Mouse (Mus musculus) CH12.LX (cell line): ENCODE results near the gene Tlr9. TPM values are rescaled to one million over a fixed set of nuclear protein-coding genes. Genes with fewer than 3 reads are reported as not detected.
A peak's percentile ranks its signal among the peaks of the same experiment; 100 is the strongest.

ENCODE experiments used
- DNase-seq: peaks from one replicate; pipeline ENCODE4 v3.0.0-alpha.2; 2013; ENCODE audit errors: extremely low read depth
- H3K27ac ChIP-seq: 2 replicates; pipeline ENCODE4 v1.5.1; 2012; ENCODE audit warnings: low read depth, mild to moderate bottlenecking, control low read depth, moderate library complexity; ENCODE audit not compliant: insufficient read depth
- H3K27me3 ChIP-seq: replicated peaks from 2 replicates; pipeline ENCODE3; 2012; ENCODE audit warnings: inconsistent platforms
- H3K36me3 ChIP-seq, 2 experiments: replicated peaks in 1 of 2; 2 replicates each; pipeline versions ENCODE3 to v1.6.1; 2012; ENCODE audit warnings: inconsistent platforms in 1 of 2, low read length in 1 of 2, mild to moderate bottlenecking in 1 of 2, mixed read lengths in 1 of 2, moderate library complexity in 1 of 2; ENCODE audit not compliant: control insufficient read depth in 1 of 2, insufficient read depth in 1 of 2
- H3K4me1 ChIP-seq, 2 experiments: 2 replicates each; pipeline ENCODE4 v1.6.1; 2012; ENCODE audit warnings: inconsistent platforms in 1 of 2, moderate library complexity in 1 of 2; ENCODE audit not compliant: insufficient read depth in 2 of 2, control insufficient read depth in 1 of 2
- H3K4me2 ChIP-seq: 2 replicates; pipeline ENCODE4 v1.6.1; 2012; ENCODE audit warnings: low read depth, mild to moderate bottlenecking, control low read depth; ENCODE audit not compliant: poor library complexity, insufficient read depth, severe bottlenecking
- H3K4me3 ChIP-seq, 3 experiments: fragments of 150-350 bp in 1 of 3; sonication (generic) in 1 of 3; replicated peaks in 1 of 3; 2 replicates each; pipeline versions ENCODE3 to v1.5.1; 2011 to 2012; ENCODE audit warnings: low read depth in 2 of 3, low read length in 2 of 3, mild to moderate bottlenecking in 2 of 3, moderate library complexity in 2 of 3, control low read depth in 1 of 3, improper control_type of control experiment in 1 of 3, inconsistent platforms in 1 of 3, mixed read lengths in 1 of 3; ENCODE audit not compliant: poor library complexity in 1 of 3
- H3K79me2 ChIP-seq: replicated peaks from 2 replicates; pipeline ENCODE4 v1.6.1; 2012; ENCODE audit warnings: mild to moderate bottlenecking, moderate library complexity; ENCODE audit not compliant: control insufficient read depth, poor library complexity, insufficient read depth, severe bottlenecking; ENCODE audit errors: extremely low read depth
- H3K9ac ChIP-seq: 2 replicates; pipeline ENCODE4 v1.6.1; 2012; ENCODE audit warnings: low read depth, mild to moderate bottlenecking, control low read depth, moderate library complexity; ENCODE audit not compliant: insufficient read depth
- H3K9me3 ChIP-seq: replicated peaks from 2 replicates; pipeline ENCODE3; 2012; ENCODE audit warnings: low read length, inconsistent platforms, mixed read lengths
- CHD1 ChIP-seq: IDR thresholded peaks from 2 replicates; pipeline ENCODE4 v1.6.1; 2012; ENCODE audit warnings: low read depth, low read length, improper control_type of control experiment, inconsistent platforms
- CTCF ChIP-seq, 2 experiments: IDR thresholded peaks in 1 of 2; conservative IDR thresholded peaks in 1 of 2; 2 replicates each; pipeline ENCODE4 v1.5.1; 2011 to 2012; ENCODE audit warnings: low read depth in 2 of 2, low read length in 2 of 2, improper control_type of control experiment in 1 of 2, inconsistent platforms in 1 of 2, mild to moderate bottlenecking in 1 of 2, moderate library complexity in 1 of 2
- E2F4 ChIP-seq: IDR thresholded peaks from 2 replicates; pipeline ENCODE4 v1.6.1; 2011; ENCODE audit warnings: low read depth, low read length, improper control_type of control experiment; ENCODE audit not compliant: insufficient replicate concordance
- ELF1 ChIP-seq: IDR thresholded peaks from 2 replicates; pipeline ENCODE4 v1.6.1; 2014; ENCODE audit warnings: low read depth, mild to moderate bottlenecking, inconsistent platforms, low read length, improper control_type of control experiment
- EP300 ChIP-seq: IDR thresholded peaks from 2 replicates; pipeline ENCODE4 v1.6.1; 2011; ENCODE audit warnings: low read length, improper control_type of control experiment
- IRF4 ChIP-seq: IDR thresholded peaks from 2 replicates; pipeline ENCODE4 v1.6.1; 2014; ENCODE audit warnings: low read depth, mild to moderate bottlenecking, inconsistent platforms, low read length, improper control_type of control experiment
- JUND ChIP-seq: conservative IDR thresholded peaks from 2 replicates; pipeline ENCODE4 v1.6.1; 2011; ENCODE audit warnings: low read depth, low read length, improper control_type of control experiment
- KAT2A ChIP-seq: IDR thresholded peaks from 2 replicates; pipeline ENCODE4 v1.6.1; 2012; ENCODE audit warnings: low read length, improper control_type of control experiment, inconsistent platforms; ENCODE audit not compliant: insufficient replicate concordance
- MAFK ChIP-seq: IDR thresholded peaks from 2 replicates; pipeline ENCODE4 v1.6.1; 2011; ENCODE audit warnings: low read length, improper control_type of control experiment; ENCODE audit not compliant: insufficient replicate concordance
- MAZ ChIP-seq: IDR thresholded peaks from 2 replicates; pipeline ENCODE4 v1.6.1; 2012; ENCODE audit warnings: low read depth, mild to moderate bottlenecking, inconsistent platforms, low read length, improper control_type of control experiment, moderate library complexity
- MXI1 ChIP-seq: IDR thresholded peaks from 2 replicates; pipeline ENCODE4 v1.6.1; 2011; ENCODE audit warnings: mild to moderate bottlenecking, low read depth, low read length, improper control_type of control experiment
- MYC ChIP-seq: IDR thresholded peaks from 2 replicates; pipeline ENCODE4 v1.6.1; 2011; ENCODE audit warnings: low read depth, mild to moderate bottlenecking, improper control_type of control experiment, low read length
- POLR2A ChIP-seq: IDR thresholded peaks from 2 replicates; pipeline ENCODE4 v1.6.1; 2011; ENCODE audit warnings: low read depth, mild to moderate bottlenecking, improper control_type of control experiment, low read length
- RAD21 ChIP-seq: IDR thresholded peaks from 2 replicates; pipeline ENCODE4 v1.6.1; 2011; ENCODE audit warnings: low read depth, mild to moderate bottlenecking, low read length, improper control_type of control experiment, moderate library complexity
- SIN3A ChIP-seq: IDR thresholded peaks from 2 replicates; pipeline ENCODE4 v1.6.1; 2012; ENCODE audit warnings: low read length, improper control_type of control experiment, inconsistent platforms
- SMC3 ChIP-seq: IDR thresholded peaks from 2 replicates; pipeline ENCODE4 v1.6.1; 2011; ENCODE audit warnings: low read depth, low read length, improper control_type of control experiment
- TCF12 ChIP-seq: IDR thresholded peaks from 2 replicates; pipeline ENCODE4 v1.6.1; 2014; ENCODE audit warnings: low read depth, mild to moderate bottlenecking, inconsistent platforms, low read length, improper control_type of control experiment
- ZKSCAN1 ChIP-seq: IDR thresholded peaks from 2 replicates; pipeline ENCODE4 v1.6.1; 2012; ENCODE audit warnings: low read depth, inconsistent platforms, low read length, improper control_type of control experiment, borderline replicate concordance
- ZMIZ1 ChIP-seq: IDR thresholded peaks from 2 replicates; pipeline ENCODE4 v1.6.1; 2012; ENCODE audit warnings: low read depth, mild to moderate bottlenecking, inconsistent platforms, low read length, improper control_type of control experiment
- ZNF384 ChIP-seq: IDR thresholded peaks from 2 replicates; pipeline ENCODE4 v1.6.1; 2012; ENCODE audit warnings: low read depth, low read length, improper control_type of control experiment, inconsistent platforms
- dilution Hi-C: fragments of 300-500 bp; cut with MboI; formaldehyde crosslinking; loops from 2 replicates; pipeline ENCODE4 v1.14.3; 2020; ENCODE audit warnings: low sequenced_read_pairs; ENCODE audit not compliant: extremely low pct_unique_long_range_greater_than_20kb, extremely low pct_ligation_motif_present
- in situ Hi-C: fragments of 300-500 bp; cut with MboI; formaldehyde crosslinking; loops from 3 replicates; pipeline ENCODE4 v1.14.3; 2019; ENCODE audit warnings: low sequenced_read_pairs, low pct_ligation_motif_present, low pct_unique_long_range_greater_than_20kb, mixed read lengths
- polyA plus RNA-seq: library from polyadenylated mRNA; unstranded; fragments of >175 nt; gene quantifications from 2 replicates; pipeline ENCODE4 v1.2.1, GENCODE M21; 2012; ENCODE audit warnings: low read depth; ENCODE audit not compliant: insufficient read length
- total RNA-seq, 2 experiments: library from RNA; depleted of rRNA; stranded (reverse); fragments of 300-350 nt in 1 of 2; fragments of >200 nt in 1 of 2; gene quantifications; 2 replicates each; pipeline ENCODE4 v1.2.3; 2012 to 2014

The Tlr9 gene
- total and polyA plus RNA-seq, 3 experiments: 1.0 to 12.5 (median 1.4) TPM

DNA sequence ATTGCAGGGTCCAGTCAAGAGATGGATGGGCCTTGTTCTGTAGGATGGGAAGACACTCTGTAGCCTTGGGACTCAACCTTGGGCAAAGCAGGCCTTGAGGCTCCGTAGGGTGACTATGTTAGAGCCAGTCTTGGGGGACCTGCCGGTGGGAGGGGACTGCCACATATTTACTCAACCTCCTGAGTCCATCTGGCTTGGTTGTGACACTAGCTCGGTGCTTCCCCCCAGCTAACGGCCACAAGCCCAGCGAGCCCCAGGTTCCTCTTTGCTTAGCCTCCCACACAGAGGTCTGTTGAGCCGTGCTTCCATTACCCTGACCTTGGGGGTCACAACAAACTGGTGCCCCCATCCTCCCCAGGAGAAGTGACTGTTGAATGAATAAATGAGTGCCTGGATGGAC lies 38.7 kb downstream of the Tlr9 start:
- no peaks in the 10 kb centered on the region for H3K36me3 ChIP-seq
- H3K9ac ChIP-seq: no peak overlapping the region
- DNase-seq: peak; percentile 43
- H3K4me2 ChIP-seq: no peak overlapping the region
- dilution Hi-C loops: no loop called here
- H3K27me3 ChIP-seq: peaks cover 6% of the 10 kb centered on the region
- TF ChIP-seq RAD21 (no peak), EP300 (0 out of 2 replicates have a peak, but pooled peaks have one; percentile 4), JUND (no peak), IRF4 (no peak), CHD1 (no peak), MAZ (0 out of 2 replicates have a peak, but pooled peaks have one; percentile 11), ELF1 (no peak), TCF12 (peak; percentile 13; the same call in 1 of the 2 replicates)
- TF ChIP-seq, all 38 proteins: peak for 3
- in situ Hi-C loops: no loop called here
- Histone ChIP-seq H3K4me3 (no peak overlapping the region), H3K4me1 (peaks cover 17 to 21% of the 10 kb centered on the region in 2 experiments), H3K79me2 (no peaks in the 10 kb centered on the region), H3K27ac (peak overlapping the region; percentile 22; the same call in 1 of the 2 replicates), H3K9me3 (no peaks in the 10 kb centered on the region)

DNA sequence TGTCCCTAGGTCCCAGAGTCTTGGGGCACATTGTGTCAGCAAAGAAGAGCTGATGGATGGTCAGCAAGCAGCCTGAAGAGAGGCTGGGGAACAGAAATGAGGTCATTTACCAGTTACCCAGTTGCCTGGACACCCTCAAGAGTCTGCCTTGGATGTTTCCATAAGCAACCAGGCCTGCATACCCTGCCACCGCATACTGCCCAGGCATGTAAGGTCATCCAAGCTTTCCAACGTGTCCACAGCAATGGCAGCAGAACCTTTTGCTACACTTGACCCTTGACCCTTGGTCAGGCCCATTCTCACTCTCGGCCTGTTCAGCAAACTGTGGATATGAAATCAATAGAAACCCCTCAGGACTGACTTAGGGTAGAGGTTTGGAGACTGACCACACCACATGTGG lies 39.1 kb downstream of the Tlr9 start:
- Histone ChIP-seq H3K4me3 (no peak overlapping the region), H3K9me3 (no peaks in the 10 kb centered on the region), H3K36me3 (no peaks in the 10 kb centered on the region), H3K4me1 (peaks cover 17 to 21% of the 10 kb centered on the region in 2 experiments), H3K9ac (no peak overlapping the region), H3K4me2 (no peak overlapping the region), H3K27ac (peak overlapping the region; percentile 22; the same call in 1 of the 2 replicates), H3K79me2 (no peaks in the 10 kb centered on the region), H3K27me3 (peaks cover 5% of the 10 kb centered on the region)
- in situ Hi-C loops (no loop called here), dilution Hi-C loops (no loop called here)
- TF ChIP-seq MXI1 (no peak), SIN3A (no peak), POLR2A (no peak), EP300 (no peak), SMC3 (no peak)
- no peak for DNase-seq

- Histone ChIP-seq H3K27ac (no peak overlapping the region), H3K9me3 (no peaks in the 10 kb centered on the region), H3K27me3 (peaks cover 3% of the 10 kb centered on the region), H3K9ac (no peak overlapping the region), H3K79me2 (no peaks in the 10 kb centered on the region), H3K36me3 (no peaks in the 10 kb centered on the region), H3K4me1 (peaks cover 17 to 21% of the 10 kb centered on the region in 2 experiments), H3K4me3 (no peak overlapping the region), H3K4me2 (no peak overlapping the region)
- dilution Hi-C loops: no loop called here
- DNase-seq: no peak
- in situ Hi-C loops: no loop called here
- TF ChIP-seq E2F4 (no peak), ZNF384 (no peak), ZKSCAN1 (no peak), MAZ (no peak), CTCF (conservative IDR thresholded peaks at IDR 0.05 in 1 of 2, IDR thresholded peaks at IDR 0.05 in 1 of 2; ENCODE audit: low read depth in 2 of 2, low read length in 2 of 2) (no peak), ZMIZ1 (no peak), MXI1 (no peak), MAFK (no peak), SIN3A (no peak), KAT2A (no peak), MYC (no peak), ELF1 (no peak), RAD21 (no peak)
These were observed 39.7 kb downstream of the Tlr9 start for GRCm38 (mm10) chr9:106262075-106262474.
